Mouse (Mus musculus): ENCODE measurements around the gene Cmtm5.
A peak's percentile ranks its signal among the peaks of the same experiment; 100 is the strongest.

Gene Cmtm5

GRCm38 (mm10) chr14:54935904-54936830 is at the start of gene Cmtm5:
Gene Cmtm5 (plus strand): TSS chr14:54936261.
- no peak for DNase-seq (ENCODE audit: low spot score in 2 of 2)

GRCm38 (mm10) chr14:54892200-54892599 is 43.9 kb upstream of the Cmtm5 start, which contains the start of gene Pabpn1:
Gene Pabpn1 (plus strand): TSS chr14:54892500.
- no peak for DNase-seq (ENCODE audit: low spot score in 2 of 2)

- peak; percentile 95 to 98 for DNase-seq (ENCODE audit: low spot score in 2 of 2)
Measured at GRCm38 (mm10) chr14:54893651-54894181, 42.3 kb upstream of the Cmtm5 start.

GRCm38 (mm10) chr14:54894296-54895151 is 41.5 kb upstream of the Cmtm5 start:
- DNase-seq (ENCODE audit: low spot score in 2 of 2): peak; percentile 75 to 81

GRCm38 (mm10) chr14:54897445-54897844 is 38.6 kb upstream of the Cmtm5 start:
- DNase-seq (ENCODE audit: low spot score in 2 of 2): no peak

GRCm38 (mm10) chr14:54900383-54900782 is 35.7 kb upstream of the Cmtm5 start:
- peak; percentile 23 to 60 for DNase-seq (ENCODE audit: low spot score in 2 of 2)

GRCm38 (mm10) chr14:54903641-54904040 is 32.4 kb upstream of the Cmtm5 start:
- no peak for DNase-seq (ENCODE audit: low spot score in 2 of 2)

- DNase-seq (ENCODE audit: low spot score in 2 of 2): no peak
Measured at GRCm38 (mm10) chr14:54908682-54909081, 27.4 kb upstream of the Cmtm5 start.

GRCm38 (mm10) chr14:54912109-54912850 is 23.8 kb upstream of the Cmtm5 start:
- DNase-seq (ENCODE audit: low spot score in 2 of 2): no peak

GRCm38 (mm10) chr14:54912886-54913285 is 23.2 kb upstream of the Cmtm5 start, which contains the start of gene Slc22a17:
Gene Slc22a17 (minus strand): TSS chr14:54913132.
- peak in 1 of 2 experiments; percentile 43 for DNase-seq (ENCODE audit: low spot score in 2 of 2)

- no peak for DNase-seq (ENCODE audit: low spot score in 2 of 2)
Measured at GRCm38 (mm10) chr14:54913343-54913742, 22.7 kb upstream of the Cmtm5 start.

GRCm38 (mm10) chr14:54920076-54920685 is 15.9 kb upstream of the Cmtm5 start:
- DNase-seq (ENCODE audit: low spot score in 2 of 2): no peak

GRCm38 (mm10) chr14:54924641-54925348 is 11.3 kb upstream of the Cmtm5 start:
- DNase-seq (ENCODE audit: low spot score in 2 of 2): no peak

GRCm38 (mm10) chr14:54925349-54926342 is 10.4 kb upstream of the Cmtm5 start, which contains the start of gene Efs:
Gene Efs (minus strand): TSS chr14:54926126.
- DNase-seq (ENCODE audit: low spot score in 2 of 2): no peak

- DNase-seq (ENCODE audit: low spot score in 2 of 2): no peak
Measured at GRCm38 (mm10) chr14:54926401-54927158, 9.5 kb upstream of the Cmtm5 start.

GRCm38 (mm10) chr14:54927296-54927695 is 8.8 kb upstream of the Cmtm5 start:
- no peak for DNase-seq (ENCODE audit: low spot score in 2 of 2)

- no peak for DNase-seq (ENCODE audit: low spot score in 2 of 2)
Measured at GRCm38 (mm10) chr14:54929801-54930200, 6.3 kb upstream of the Cmtm5 start.

- no peak for DNase-seq (ENCODE audit: low spot score in 2 of 2)
Measured at GRCm38 (mm10) chr14:54930431-54930830, 5.6 kb upstream of the Cmtm5 start.
